Mouse (Mus musculus) c-Kit-negative CD71-positive TER-119-positive erythroid progenitor cells, embryonic 14.5 days (primary cell): Measurements from ENCODE around the gene C1qtnf6.

Experiments used
- DNase-seq: peaks from one replicate; pipeline ENCODE4 v3.0.0-alpha.2; 2013; ENCODE audit warnings: low read depth, low spot score

C1qtnf6 gene

DNA sequence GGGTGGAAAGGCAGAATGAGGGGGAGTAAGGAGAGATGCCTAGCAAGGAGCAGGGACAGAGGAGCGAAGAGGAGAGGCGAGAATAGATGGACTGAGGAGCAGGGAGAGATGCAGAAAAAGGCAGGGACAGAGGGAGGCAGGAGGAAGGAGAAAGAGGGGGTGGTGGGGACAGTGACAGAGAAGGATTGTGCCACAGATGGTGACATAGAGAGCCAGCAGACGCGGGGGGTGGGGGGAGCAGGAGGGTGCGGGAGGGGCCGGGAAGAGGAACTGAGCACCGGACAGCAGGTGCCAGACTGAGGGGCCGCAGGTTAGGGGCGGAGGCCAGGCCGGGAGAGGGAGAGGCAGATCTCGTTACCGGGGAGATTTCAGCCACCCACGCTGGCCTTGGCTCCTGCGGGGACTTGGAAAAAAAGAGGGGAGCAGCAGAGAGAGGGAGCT is 13.4 kb upstream of the C1qtnf6 start, which contains the start of gene Sstr3:
TSS of gene Sstr3 (minus strand) at position 125 of the 441 bp plus-strand sequence.
- DNase-seq, result no peak

DNA sequence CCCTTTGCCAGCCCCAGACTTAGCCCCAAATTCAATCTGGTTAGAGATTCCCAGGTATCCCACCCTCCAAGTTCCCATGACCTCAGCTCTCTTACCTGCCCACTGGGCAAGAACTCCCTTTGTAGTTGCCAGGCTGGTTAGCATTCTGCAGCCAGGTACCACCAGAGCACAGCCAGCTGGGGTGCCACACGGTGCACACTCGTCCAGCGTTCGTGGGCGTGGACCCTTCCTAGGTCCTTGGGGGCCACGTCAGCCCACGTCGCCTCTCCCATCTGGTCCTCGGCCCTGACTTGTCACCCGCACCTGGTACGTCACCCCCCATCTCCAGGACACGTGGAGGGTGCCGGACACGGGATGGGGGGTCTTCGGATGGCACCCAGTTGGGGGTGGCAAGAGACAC is 12.8 kb upstream of the C1qtnf6 start:
- no peak for DNase-seq

DNA sequence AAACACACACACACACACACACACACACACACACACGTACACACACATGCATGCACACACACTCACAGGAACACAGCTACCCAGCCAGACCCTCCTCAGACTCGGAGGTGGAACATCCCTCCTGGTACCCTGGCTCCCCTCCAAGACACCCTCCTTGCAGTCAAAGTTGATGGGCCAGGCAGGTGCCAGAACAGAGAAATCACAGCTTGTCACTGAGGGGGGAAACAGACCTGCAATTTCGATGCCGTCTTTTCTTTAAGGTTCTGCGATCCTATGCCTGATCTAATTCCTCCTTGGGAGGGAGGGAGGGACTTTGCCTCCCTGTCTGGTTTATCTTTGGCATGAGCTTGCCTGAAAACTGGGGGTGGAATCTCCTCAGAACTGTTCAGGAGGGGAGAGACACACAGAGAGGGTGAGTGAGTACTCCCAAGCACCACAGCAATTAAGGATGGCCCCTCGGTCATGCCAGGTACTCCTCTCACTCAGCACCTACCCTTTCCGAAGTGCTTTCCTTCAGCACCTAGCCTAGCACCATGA is 11.6 kb upstream of the C1qtnf6 start:
- no peak for DNase-seq

- DNase-seq, result no peak
Observed at GRCm38 (mm10) chr15:78542098-78542766, 11.0 kb upstream of the C1qtnf6 start.

DNA sequence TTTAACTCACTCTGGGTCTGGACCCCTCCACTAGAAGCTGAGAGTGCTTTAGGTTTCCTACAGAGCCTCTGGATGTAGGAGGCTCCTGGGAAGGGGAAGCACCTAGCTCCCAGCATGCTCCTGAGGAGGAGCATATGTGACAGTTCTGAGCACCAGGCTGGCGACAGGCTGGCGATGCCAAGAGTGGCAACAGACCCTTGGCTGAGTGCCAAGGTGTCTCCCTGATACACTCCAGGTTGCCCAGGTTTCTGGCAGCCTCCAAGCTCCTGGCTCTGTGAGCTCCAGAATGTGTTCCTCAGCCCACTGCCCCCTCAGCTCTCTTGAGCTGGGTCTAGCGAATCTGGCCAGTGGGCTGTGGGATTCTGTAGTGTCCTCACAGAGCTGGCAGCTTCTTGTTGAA is 10.4 kb upstream of the C1qtnf6 start:
- no peak for DNase-seq

DNA sequence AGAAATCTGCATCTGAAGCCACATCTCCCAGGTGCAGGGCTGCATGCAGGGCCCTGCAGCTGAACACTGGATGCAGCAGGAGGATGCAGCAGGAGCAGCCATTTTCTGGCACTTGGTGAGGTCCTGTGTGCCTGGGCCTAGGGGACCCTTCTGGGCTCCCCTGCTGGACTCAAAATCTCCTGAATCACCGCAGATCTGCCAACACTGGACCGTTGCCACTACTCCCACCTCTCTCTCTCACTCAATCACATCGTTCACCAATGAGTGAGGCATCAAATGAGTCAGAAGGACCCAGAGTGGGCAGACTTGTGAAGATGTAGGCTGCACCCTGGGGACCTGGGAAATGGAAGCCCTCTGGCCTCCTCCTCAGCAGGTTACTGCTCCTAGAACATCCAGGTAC is 9.8 kb upstream of the C1qtnf6 start:
- no peak for DNase-seq

DNA sequence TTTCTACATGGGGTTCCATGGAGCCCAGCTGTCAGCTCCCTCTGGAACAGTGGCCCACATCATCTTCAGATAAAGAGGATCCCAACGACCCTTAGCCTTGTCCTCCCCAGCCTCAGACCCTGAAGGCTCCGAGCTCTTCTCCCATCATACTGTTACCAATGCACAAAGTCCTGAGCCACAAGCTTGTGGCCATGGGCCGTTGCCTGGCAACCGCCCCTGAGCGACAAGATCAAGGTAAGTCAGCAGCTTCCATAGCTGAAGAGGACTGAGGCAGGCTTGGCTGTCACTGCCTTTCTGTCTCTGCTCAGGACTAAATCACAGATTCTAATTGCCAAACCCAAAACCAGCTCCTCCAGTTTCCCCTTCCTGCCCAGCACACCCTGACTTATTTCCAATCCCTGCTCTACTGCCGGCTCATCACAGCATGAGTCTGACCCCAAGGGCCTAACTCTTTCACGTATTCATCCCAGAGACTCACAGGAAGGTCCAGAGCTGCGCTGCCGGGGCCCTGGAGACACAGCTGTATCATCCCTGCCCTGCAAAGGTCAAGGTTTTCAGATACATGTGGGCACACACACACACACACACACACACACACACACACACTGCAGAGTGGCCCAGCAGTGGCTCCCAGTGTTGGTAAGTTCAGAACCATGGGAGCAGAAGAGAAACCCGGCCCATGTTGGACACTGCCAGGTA is 4.7 kb upstream of the C1qtnf6 start:
- no peak for DNase-seq

- no peak for DNase-seq
Observed at GRCm38 (mm10) chr15:78533346-78533835, 2.2 kb upstream of the C1qtnf6 start.

DNA sequence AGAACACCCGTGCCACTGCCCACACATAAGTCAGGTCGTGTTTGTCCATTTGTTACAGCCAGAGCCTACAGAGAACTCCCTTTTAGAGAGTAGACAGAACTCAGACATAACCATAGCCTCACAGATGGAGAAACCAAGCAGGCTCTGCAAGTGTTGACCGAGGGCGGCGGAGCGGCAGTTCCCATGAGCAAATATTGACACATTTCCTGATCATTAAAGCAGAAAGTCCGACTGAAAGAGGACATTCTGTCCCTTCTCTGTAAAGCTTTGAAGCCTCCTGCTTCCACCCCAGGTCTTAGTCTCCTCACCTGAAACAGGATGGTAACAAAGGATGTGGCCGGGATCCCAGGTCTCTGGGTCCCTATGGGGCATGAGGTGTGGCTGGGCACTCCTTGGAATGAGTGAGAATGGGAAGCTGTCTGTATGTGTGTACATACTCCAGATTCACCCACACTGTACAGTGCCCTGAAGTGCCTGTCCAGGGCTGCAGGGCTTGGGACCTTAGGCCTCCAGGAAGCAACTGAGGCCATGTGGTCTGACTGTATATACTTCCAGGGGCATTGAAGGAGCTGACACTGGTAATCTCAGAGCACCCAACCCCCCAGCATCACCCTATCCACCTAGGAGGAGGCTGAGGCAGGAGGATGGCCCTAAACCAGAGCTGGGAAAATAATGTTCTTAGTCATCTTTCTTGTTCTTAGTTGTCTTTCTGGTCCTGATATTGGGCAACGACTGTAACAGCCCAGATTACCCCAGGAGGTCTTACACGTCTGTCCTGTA is 1.5 kb upstream of the C1qtnf6 start:
- no peak for DNase-seq

GRCm38 (mm10) chr15:78531901-78532469 is 769 bp upstream of the C1qtnf6 start:
- peak; percentile 56 for DNase-seq

GRCm38 (mm10) chr15:78531451-78531720 is 170 bp upstream of the C1qtnf6 start:
- DNase-seq, result no peak

DNA sequence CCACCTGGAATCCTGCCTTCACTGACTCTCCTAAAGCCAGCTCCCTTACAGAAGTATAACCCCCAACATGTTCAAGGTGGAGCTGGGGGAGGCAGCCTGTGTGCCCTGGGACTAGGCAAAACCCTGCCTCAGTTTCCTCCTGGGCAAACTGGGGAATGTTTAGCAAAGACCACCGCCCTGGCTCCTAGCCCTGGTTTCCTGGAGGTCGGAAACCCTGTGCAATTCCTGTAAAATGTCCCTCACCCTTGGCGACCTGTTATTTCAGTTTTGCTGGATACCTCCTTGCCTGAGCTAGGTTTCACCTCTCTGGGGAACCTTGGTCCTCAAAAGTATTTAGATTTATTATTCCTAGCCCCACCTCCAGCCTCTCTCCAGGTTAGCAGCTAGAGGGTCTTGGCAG is 1.1 kb downstream of the C1qtnf6 start:
- no peak for DNase-seq

DNA sequence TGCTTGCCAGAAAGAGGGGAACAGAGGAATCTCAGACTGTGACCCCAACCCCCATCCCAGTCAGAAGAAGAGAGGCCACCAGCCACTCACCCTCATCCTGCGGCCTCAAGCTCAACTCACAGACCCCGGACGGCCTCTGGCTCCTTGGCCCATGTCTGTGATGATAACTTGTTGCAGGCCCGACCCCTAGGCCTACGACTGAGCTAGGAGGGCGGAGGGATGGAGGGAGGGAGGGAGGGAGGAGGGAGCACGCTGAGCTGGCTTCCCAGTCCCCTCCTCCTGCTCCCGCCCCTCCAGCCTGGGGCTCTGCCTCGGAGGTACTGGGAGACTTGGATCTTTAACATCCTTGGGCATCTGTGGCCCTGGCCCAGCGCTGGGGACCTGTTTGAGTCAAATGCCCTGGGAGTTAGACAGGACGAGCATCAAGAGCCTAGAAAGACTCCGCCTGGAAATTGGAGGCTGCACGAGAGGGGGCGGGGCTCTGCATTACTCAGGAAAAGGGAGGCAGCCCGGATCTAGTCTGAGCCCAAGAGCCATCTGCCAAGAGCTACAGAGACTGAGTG is 1.7 kb downstream of the C1qtnf6 start:
- DNase-seq, result no peak

- no peak for DNase-seq
Observed at GRCm38 (mm10) chr15:78528726-78529411, 2.3 kb downstream of the C1qtnf6 start.

- DNase-seq, result no peak
Observed at GRCm38 (mm10) chr15:78527973-78528372, 3.2 kb downstream of the C1qtnf6 start.

GRCm38 (mm10) chr15:78524163-78524562 is 7.1 kb downstream of the C1qtnf6 start:
- DNase-seq, result no peak

GRCm38 (mm10) chr15:78521892-78522291 is 9.3 kb downstream of the C1qtnf6 start:
- no peak for DNase-seq

DNA sequence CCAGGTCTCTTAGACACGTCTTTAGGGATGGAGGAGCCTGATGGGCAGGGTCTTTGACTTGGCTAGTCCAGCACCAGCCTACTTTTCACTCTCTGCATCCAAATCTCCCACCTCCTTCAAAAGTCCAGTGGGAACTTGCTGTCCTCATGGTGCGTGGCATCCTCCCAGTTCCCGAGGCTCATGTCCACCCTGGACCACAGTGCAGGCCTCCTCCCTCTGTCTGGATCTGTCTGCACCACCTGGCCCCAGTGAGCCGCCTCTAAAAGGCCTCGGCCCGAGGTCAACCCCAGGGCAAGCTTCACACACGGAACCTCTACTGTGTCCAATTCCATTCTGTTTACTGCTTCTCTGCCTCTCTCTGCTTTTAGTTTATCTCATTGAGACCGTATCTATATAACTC is 9.9 kb downstream of the C1qtnf6 start:
- no peak for DNase-seq

DNA sequence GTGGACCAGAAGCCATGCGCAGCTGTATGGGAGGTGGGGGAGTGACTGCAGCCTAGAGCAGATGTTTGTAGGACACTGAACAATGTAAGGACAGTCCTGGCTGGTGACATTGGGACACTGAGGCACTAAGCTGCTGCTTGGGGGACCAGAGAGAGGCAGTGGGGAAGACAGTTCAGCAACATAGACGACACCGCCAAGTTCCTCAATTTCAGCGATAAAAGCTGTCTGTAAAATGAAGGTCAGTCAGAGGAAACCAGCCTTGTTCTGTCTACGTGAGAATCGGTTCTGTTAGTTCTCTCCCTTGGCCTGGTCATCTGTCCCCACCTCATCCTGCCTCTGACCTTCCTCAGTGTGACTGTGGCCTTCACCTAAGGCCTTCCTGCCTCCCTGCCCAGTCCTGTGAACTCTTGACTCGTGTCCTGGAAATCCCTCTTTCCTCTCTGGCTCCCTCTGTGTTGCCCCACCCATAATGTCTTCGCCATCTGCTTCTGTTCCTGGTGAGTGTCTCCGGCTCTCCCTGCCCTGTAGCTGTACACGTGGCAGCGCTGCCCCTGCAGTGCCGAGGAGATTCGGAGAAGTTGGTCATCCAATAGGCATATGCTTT is 11.0 kb downstream of the C1qtnf6 start:
- DNase-seq, result no peak

DNA sequence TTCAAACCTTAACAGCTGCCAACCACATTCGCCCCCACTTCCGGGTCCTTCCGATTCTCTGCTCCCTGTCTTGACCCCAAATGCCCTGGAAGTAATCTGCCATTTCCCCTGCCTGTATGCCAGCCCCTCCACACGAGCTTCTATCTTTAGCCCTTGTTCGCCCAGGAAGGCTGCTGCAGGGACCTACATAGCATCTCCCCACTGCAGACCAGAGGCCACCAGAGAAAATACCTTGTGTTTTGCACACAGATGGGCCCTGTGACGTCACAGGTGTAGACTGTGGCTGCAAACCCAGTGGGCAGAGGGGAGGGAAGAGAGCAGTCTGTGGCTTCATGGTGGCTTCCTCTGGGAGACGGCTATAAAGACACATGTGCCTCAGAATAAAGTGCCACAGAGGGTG is 13.0 kb downstream of the C1qtnf6 start:
- no peak for DNase-seq

- no peak for DNase-seq
Observed at GRCm38 (mm10) chr15:78515759-78516158, 15.5 kb downstream of the C1qtnf6 start.
